Mouse (Mus musculus): ENCODE data around the gene Cgas. TPM values are rescaled to one million over a fixed set of nuclear protein-coding genes. Genes with fewer than 3 reads are reported as not detected.

Cgas gene
- total RNA-seq, 1 experiment from 2014 or later = 1.4 TPM

- DNase-seq = no peak
Observed at GRCm38 (mm10) chr9:78463337-78463736, 20.3 kb upstream of the Cgas start.

GRCm38 (mm10) chr9:78457026-78457425 is 14.0 kb upstream of the Cgas start:
- no peak for DNase-seq

GRCm38 (mm10) chr9:78451382-78451781 is 8.3 kb upstream of the Cgas start:
- DNase-seq = no peak

- DNase-seq = no peak
Observed at GRCm38 (mm10) chr9:78450404-78450803, 7.4 kb upstream of the Cgas start.

GRCm38 (mm10) chr9:78447973-78448873 is 5.2 kb upstream of the Cgas start, which contains the start of the genes Mto1 and Gm17324:
Mto1 (plus strand) TSS chr9:78448208.
Gm17324 (minus strand) TSS chr9:78448786.
- DNase-seq = peak; percentile 95

- no peak for DNase-seq
Observed at GRCm38 (mm10) chr9:78447606-78447972, 4.6 kb upstream of the Cgas start.

- DNase-seq = no peak
Observed at GRCm38 (mm10) chr9:78442237-78442578, 829 bp downstream of the Cgas start.

- no peak for DNase-seq
Observed at GRCm38 (mm10) chr9:78439426-78439825, 3.6 kb downstream of the Cgas start.

- no peak for DNase-seq
Observed at GRCm38 (mm10) chr9:78432471-78432870, 10.6 kb downstream of the Cgas start.

GRCm38 (mm10) chr9:78430486-78430885 is 12.6 kb downstream of the Cgas start:
- DNase-seq = no peak

- DNase-seq = no peak
Observed at GRCm38 (mm10) chr9:78429551-78429950, 13.5 kb downstream of the Cgas start.

GRCm38 (mm10) chr9:78428870-78429432 is 14.1 kb downstream of the Cgas start:
- no peak for DNase-seq

GRCm38 (mm10) chr9:78428185-78428584 is 14.9 kb downstream of the Cgas start:
- DNase-seq = no peak

GRCm38 (mm10) chr9:78427362-78427781 is 15.7 kb downstream of the Cgas start:
- peak; percentile 22 for DNase-seq

- no peak for DNase-seq
Observed at GRCm38 (mm10) chr9:78401596-78401995, 41.4 kb downstream of the Cgas start.

- DNase-seq = no peak
Observed at GRCm38 (mm10) chr9:78400570-78400969, 42.5 kb downstream of the Cgas start.

- DNase-seq = no peak
Observed at GRCm38 (mm10) chr9:78396517-78396916, 46.5 kb downstream of the Cgas start.

- DNase-seq = peak; percentile 45
Observed at GRCm38 (mm10) chr9:78395630-78396351, 47.2 kb downstream of the Cgas start, which contains the start of gene Ddx43. Ddx43 (plus strand) TSS chr9:78395777.

GRCm38 (mm10) chr9:78395244-78395629 is 47.8 kb downstream of the Cgas start:
- no peak for DNase-seq

- DNase-seq = no peak
Observed at GRCm38 (mm10) chr9:78394602-78395001, 48.4 kb downstream of the Cgas start.

GRCm38 (mm10) chr9:78393741-78394140 is 49.3 kb downstream of the Cgas start:
- DNase-seq = no peak

GRCm38 (mm10) chr9:78389981-78390380 is 53.1 kb downstream of the Cgas start:
- DNase-seq = no peak

- no peak for DNase-seq
Observed at GRCm38 (mm10) chr9:78386947-78387346, 56.1 kb downstream of the Cgas start.

Measured in adrenal gland, postnatal 14 days (tissue).